Mouse (Mus musculus): ENCODE data around the gene Krtap11-1. TPM values are rescaled to one million over a fixed set of nuclear protein-coding genes. Genes with fewer than 3 reads are reported as not detected.

The Krtap11-1 gene
- not detected for total RNA-seq (2021)

GRCm38 (mm10) chr16:89571083-89571482, at the start of gene Krtap11-1:
Gene Krtap11-1, minus strand, starts transcription at chr16:89571183.
- DNase-seq: no peak
- intact Hi-C loops (cut with DNase I): no loop called here

GRCm38 (mm10) chr16:89618190-89618589, 47.2 kb upstream of the Krtap11-1 start:
- no peak for DNase-seq
- intact Hi-C loops (cut with DNase I): no loop called here

- peak; percentile 29 to 32 for DNase-seq
- intact Hi-C loops (cut with DNase I): no loop called here
These were observed 46.3 kb upstream of the Krtap11-1 start for GRCm38 (mm10) chr16:89617251-89617650.

GRCm38 (mm10) chr16:89613726-89614125, 42.7 kb upstream of the Krtap11-1 start:
- DNase-seq: peak; percentile 4 to 9
- intact Hi-C loops (cut with DNase I): no loop called here

- intact Hi-C loops (cut with DNase I): no loop called here
- DNase-seq: no peak
These were observed 37.8 kb upstream of the Krtap11-1 start for GRCm38 (mm10) chr16:89608791-89609185.

- peak; percentile 13 to 31 for DNase-seq
- intact Hi-C loops (cut with DNase I): no loop called here
These were observed 37.3 kb upstream of the Krtap11-1 start for GRCm38 (mm10) chr16:89608161-89608790.

- intact Hi-C loops (cut with DNase I): no loop called here
- no peak for DNase-seq
These were observed 36.0 kb upstream of the Krtap11-1 start for GRCm38 (mm10) chr16:89606951-89607350.

- DNase-seq: no peak
- intact Hi-C loops (cut with DNase I): no loop called here
These were observed 16.2 kb upstream of the Krtap11-1 start for GRCm38 (mm10) chr16:89587209-89587608.

GRCm38 (mm10) chr16:89585604-89586508, 14.9 kb upstream of the Krtap11-1 start:
- intact Hi-C loops (cut with DNase I): no loop called here
- no peak for DNase-seq

- no peak for DNase-seq
- intact Hi-C loops (cut with DNase I): no loop called here
These were observed 10.7 kb upstream of the Krtap11-1 start for GRCm38 (mm10) chr16:89581658-89582057.

- intact Hi-C loops (cut with DNase I): no loop called here
- no peak for DNase-seq
These were observed 467 bp downstream of the Krtap11-1 start for GRCm38 (mm10) chr16:89570516-89570915.

GRCm38 (mm10) chr16:89569136-89569535, 1.8 kb downstream of the Krtap11-1 start:
- intact Hi-C loops (cut with DNase I): no loop called here
- no peak for DNase-seq

- DNase-seq: no peak
- intact Hi-C loops (cut with DNase I): no loop called here
These were observed 2.8 kb downstream of the Krtap11-1 start for GRCm38 (mm10) chr16:89568141-89568540.

- no peak for DNase-seq
- intact Hi-C loops (cut with DNase I): no loop called here
These were observed 20.7 kb downstream of the Krtap11-1 start for GRCm38 (mm10) chr16:89550298-89550697.

GRCm38 (mm10) chr16:89538031-89538484, 32.9 kb downstream of the Krtap11-1 start:
- no peak for DNase-seq
- intact Hi-C loops (cut with DNase I): no loop called here

- intact Hi-C loops (cut with DNase I): no loop called here
These were observed 33.6 kb downstream of the Krtap11-1 start for GRCm38 (mm10) chr16:89537349-89537748.

GRCm38 (mm10) chr16:89530547-89530946, 40.4 kb downstream of the Krtap11-1 start:
- DNase-seq: no peak

More at GRCm38 (mm10) chr16:89537349-89537748, 33.6 kb downstream of the Krtap11-1 start:
- no peak for DNase-seq

GRCm38 (mm10) chr16:89529846-89530245, 41.1 kb downstream of the Krtap11-1 start:
- DNase-seq: no peak
- intact Hi-C loops (cut with DNase I): loop anchor here (10.0 kb wide), 1 partner anchor 235 kb away; no protein-coding TSS in a partner anchor

More at GRCm38 (mm10) chr16:89530547-89530946, 40.4 kb downstream of the Krtap11-1 start:
- intact Hi-C loops (cut with DNase I): no loop called here

GRCm38 (mm10) chr16:89528380-89528779, 42.6 kb downstream of the Krtap11-1 start:
- no peak for DNase-seq
- intact Hi-C loops (cut with DNase I): loop anchor here (10.0 kb wide), 1 partner anchor 236 kb away; no protein-coding TSS in a partner anchor

GRCm38 (mm10) chr16:89520996-89521395, 50.0 kb downstream of the Krtap11-1 start:
- DNase-seq: no peak
- intact Hi-C loops (cut with DNase I): loop anchor here (10.0 kb wide), 1 partner anchor 244 kb away; no protein-coding TSS in a partner anchor

GRCm38 (mm10) chr16:89520555-89520954, 50.4 kb downstream of the Krtap11-1 start:
- intact Hi-C loops (cut with DNase I): loop anchor here (10.0 kb wide), 1 partner anchor 244 kb away; no protein-coding TSS in a partner anchor
- DNase-seq: no peak

Data from heart, postnatal 36 days (tissue).